ENCODE assay signal across 11 mouse cellular contexts in genomic region chr2:77323156-77323555, GRCm38 (mm10). TPM values are rescaled to one million over a fixed set of nuclear protein-coding genes. Genes with fewer than 3 reads are reported as not detected.
DNase-seq lines count a peak whose midpoint lies in the region; ATAC-seq lines count a peak whose summit lies in the region.
"Had no signal": no experiment of that assay in that cellular context is flagged by ENCODE, and none has a peak within 500 bp of the region (broad histone marks: within the 10 kb centered on the region; RNA-seq: fewer than 3 reads in every experiment).

No protein-coding gene starts in this region.

- H3K9me3 ChIP-seq in embryonic facial prominence, embryonic 14.5 days (ENCODE audit: control insufficient read depth, low read length), result no peaks in the 10 kb centered on the region
- no peaks in the 10 kb centered on the region for H3K9me3 ChIP-seq in kidney, embryonic 15.5 days (replicated peaks)
- no peaks in the 10 kb centered on the region for H3K9me3 ChIP-seq in limb, embryonic 10.5 days (replicated peaks)
- no peaks in the 10 kb centered on the region for H3K9me3 ChIP-seq in midbrain, embryonic 13.5 days
- H3K9me3 ChIP-seq: neural tube, embryonic 15.5 days had no signal

- H3K4me1 ChIP-seq in embryonic facial prominence, embryonic 14.5 days (ENCODE audit: control insufficient read depth, insufficient read depth, low read length), result peaks cover 6% of the 10 kb centered on the region
- H3K4me1 ChIP-seq in kidney, embryonic 15.5 days, result peaks cover 9% of the 10 kb centered on the region
- H3K4me1 ChIP-seq in limb, embryonic 10.5 days, result peaks cover 14% of the 10 kb centered on the region
- H3K4me1 ChIP-seq in midbrain, embryonic 13.5 days (replicated peaks), result 0 out of 2 replicates have a peak, but pooled peaks cover 3% of the 10 kb centered on the region
- H3K4me1 ChIP-seq: neural tube, embryonic 15.5 days had no signal

- H3K27me3 ChIP-seq in embryonic facial prominence, embryonic 14.5 days (replicated peaks; ENCODE audit: control insufficient read depth, insufficient read depth, low read length), result no peaks in the 10 kb centered on the region
- H3K27me3 ChIP-seq in kidney, embryonic 15.5 days, result no peaks in the 10 kb centered on the region
- no peaks in the 10 kb centered on the region for H3K27me3 ChIP-seq in limb, embryonic 10.5 days (ENCODE audit: low read depth, poor library complexity, severe bottlenecking)
- H3K27me3 ChIP-seq in midbrain, embryonic 13.5 days, result no peaks in the 10 kb centered on the region
- H3K27me3 ChIP-seq: neural tube, embryonic 15.5 days had no signal

- DNase-seq in left cerebral cortex, adult 11 months (ENCODE audit: low spot score), result peak; percentile 24
- DNase-seq in left cerebral cortex, postnatal 4 days, result no peak
- no peak for DNase-seq in embryonic facial prominence, embryonic 14.5 days (ENCODE audit: low spot score)
- no peak for DNase-seq in limb, embryonic 10.5 days (ENCODE audit: low spot score)
- DNase-seq in urinary bladder, postnatal 25 days (ENCODE audit: low spot score), result no peak
- DNase-seq: cerebellum, adult 9-10 months had no signal

- H3K4me2 ChIP-seq in embryonic facial prominence, embryonic 14.5 days (ENCODE audit: low read depth, low read length), result no peak overlapping the region
- H3K4me2 ChIP-seq in kidney, embryonic 15.5 days, result no peak overlapping the region; the same call in 1 of the 2 replicates
- H3K4me2 ChIP-seq in midbrain, embryonic 13.5 days (replicated peaks), result no peak overlapping the region
- H3K4me2 ChIP-seq: neural tube, embryonic 15.5 days had no signal

- ATAC-seq in embryonic facial prominence, embryonic 14.5 days (ENCODE audit: low read depth), result no peak
- ATAC-seq in kidney, embryonic 15.5 days (replicated peaks; ENCODE audit: low FRiP score), result no peak
- no peak for ATAC-seq in midbrain, embryonic 13.5 days

- intact Hi-C loops in left cerebral cortex, postnatal 4 days (cut with DNase I), result no loop called here

- H3K4me3 ChIP-seq in embryonic facial prominence, embryonic 14.5 days (ENCODE audit: low read depth, low read length), result no peak overlapping the region
- H3K4me3 ChIP-seq in kidney, embryonic 15.5 days (replicated peaks), result no peak overlapping the region
- no peak overlapping the region for H3K4me3 ChIP-seq in limb, embryonic 10.5 days
- no peak overlapping the region for H3K4me3 ChIP-seq in midbrain, embryonic 13.5 days (replicated peaks)
- H3K4me3 ChIP-seq: neural tube, embryonic 15.5 days had no signal

- 0 out of 2 replicates have a peak overlapping the region, but pooled peaks have one; percentile 19 for H3K27ac ChIP-seq in embryonic facial prominence, embryonic 14.5 days (replicated peaks; ENCODE audit: low read depth, low read length)
- peak overlapping the region; percentile 34; the same call in 1 of the 2 replicates for H3K27ac ChIP-seq in kidney, embryonic 15.5 days
- H3K27ac ChIP-seq in limb, embryonic 10.5 days, result peak overlapping the region; percentile 25; the same call in 1 of the 2 replicates
- no peak overlapping the region for H3K27ac ChIP-seq in midbrain, embryonic 13.5 days
- H3K27ac ChIP-seq: liver, embryonic 14.5 days; macrophage; neural tube, embryonic 15.5 days had no signal

- no peak overlapping the region; the same call in 1 of the 2 replicates for H3K9ac ChIP-seq in embryonic facial prominence, embryonic 14.5 days (ENCODE audit: low read depth, low read length)
- H3K9ac ChIP-seq in kidney, embryonic 15.5 days, result no peak overlapping the region
- no peak overlapping the region for H3K9ac ChIP-seq in midbrain, embryonic 13.5 days (replicated peaks)
- H3K9ac ChIP-seq: liver, embryonic 14.5 days; neural tube, embryonic 15.5 days had no signal

- WGBS in embryonic facial prominence, embryonic 14.5 days, result 41% methylated on average over 9 of the region's 9 CpGs
- 24% methylated on average over 9 of the region's 9 CpGs for WGBS in kidney, embryonic 15.5 days
- WGBS in limb, embryonic 10.5 days, result 85% methylated on average over 9 of the region's 9 CpGs
- 39% methylated on average over 9 of the region's 9 CpGs for WGBS in midbrain, embryonic 13.5 days

- H3K36me3 ChIP-seq in embryonic facial prominence, embryonic 14.5 days (ENCODE audit: control insufficient read depth, insufficient read depth, low read length), result no peaks in the 10 kb centered on the region
- no peaks in the 10 kb centered on the region for H3K36me3 ChIP-seq in kidney, embryonic 15.5 days
- H3K36me3 ChIP-seq in limb, embryonic 10.5 days, result no peaks in the 10 kb centered on the region
- no peaks in the 10 kb centered on the region for H3K36me3 ChIP-seq in midbrain, embryonic 13.5 days
- H3K36me3 ChIP-seq: neural tube, embryonic 15.5 days had no signal

RNA-seq across cellular contexts. Expression of gene Sestd1, which starts 42.8 kb away (rescaled TPM):
- 100 to 1,000 TPM; 128 to 132 TPM for total RNA-seq in left cerebral cortex, postnatal 4 days (2021)
- polyA plus RNA-seq in embryonic facial prominence, embryonic 14.5 days (2014; fragmentation: Nextera tagmentation; extraction: Ambion mirVana), result 19.6 and 20.4 TPM in 2 replicates
- polyA plus RNA-seq in kidney, embryonic 15.5 days (2015; fragmentation: Nextera tagmentation; extraction: Ambion mirVana), result 26.6 and 31.1 TPM in 2 replicates
- 20.0 and 23.0 TPM in 2 replicates for polyA plus RNA-seq in limb, embryonic 10.5 days (2016; fragmentation: Nextera tagmentation; extraction: Ambion mirVana)
- 28.2 and 28.7 TPM in 2 replicates for polyA plus RNA-seq in midbrain, embryonic 13.5 days (2015; fragmentation: Nextera tagmentation; extraction: Ambion mirVana)
